Mouse (Mus musculus) cerebellum, postnatal 25 days (tissue): Measurements from ENCODE around the gene Wwp2.

Experiments
- DNase-seq, 2 experiments: peaks; one replicate each; pipeline ENCODE4 v3.0.0; 2021; ENCODE audit warnings: mixed read lengths in 2 of 2

The Wwp2 gene

GRCm38 (mm10) chr8:107514949-107515721 lies 79.0 kb downstream of the Wwp2 start:
- DNase-seq = no peak

- DNase-seq = no peak
Observed at GRCm38 (mm10) chr8:107518726-107519125, 82.6 kb downstream of the Wwp2 start.

GRCm38 (mm10) chr8:107519860-107520259 lies 83.7 kb downstream of the Wwp2 start:
- DNase-seq = no peak

GRCm38 (mm10) chr8:107521788-107522554 lies 85.8 kb downstream of the Wwp2 start:
- no peak for DNase-seq

GRCm38 (mm10) chr8:107522555-107522833 lies 86.3 kb downstream of the Wwp2 start:
- DNase-seq = no peak

- no peak for DNase-seq
Observed at GRCm38 (mm10) chr8:107524535-107524934, 88.4 kb downstream of the Wwp2 start.

GRCm38 (mm10) chr8:107528786-107529185 lies 92.6 kb downstream of the Wwp2 start:
- no peak for DNase-seq

GRCm38 (mm10) chr8:107537472-107537871 lies 101.3 kb downstream of the Wwp2 start:
- no peak for DNase-seq

- DNase-seq = no peak
Observed at GRCm38 (mm10) chr8:107540623-107541022, 104.5 kb downstream of the Wwp2 start.

- no peak for DNase-seq
Observed at GRCm38 (mm10) chr8:107541369-107541768, 105.2 kb downstream of the Wwp2 start.

- no peak for DNase-seq
Observed at GRCm38 (mm10) chr8:107542151-107542550, 106.0 kb downstream of the Wwp2 start.

GRCm38 (mm10) chr8:107543714-107544113 lies 107.5 kb downstream of the Wwp2 start:
- no peak for DNase-seq

GRCm38 (mm10) chr8:107544211-107544610 lies 108.0 kb downstream of the Wwp2 start:
- DNase-seq = no peak

GRCm38 (mm10) chr8:107544651-107545174 lies 108.5 kb downstream of the Wwp2 start:
- DNase-seq = no peak

GRCm38 (mm10) chr8:107545621-107546152 lies 109.5 kb downstream of the Wwp2 start:
- DNase-seq = no peak

- DNase-seq = no peak
Observed at GRCm38 (mm10) chr8:107546154-107546553, 110.0 kb downstream of the Wwp2 start.

GRCm38 (mm10) chr8:107546817-107547216 lies 110.7 kb downstream of the Wwp2 start:
- no peak for DNase-seq

- no peak for DNase-seq
Observed at GRCm38 (mm10) chr8:107552234-107552633, 116.1 kb downstream of the Wwp2 start.

- no peak for DNase-seq
Observed at GRCm38 (mm10) chr8:107555231-107555630, 119.1 kb downstream of the Wwp2 start.

- DNase-seq = peak; percentile 34 to 52
Observed at GRCm38 (mm10) chr8:107556511-107556936, 120.4 kb downstream of the Wwp2 start.

GRCm38 (mm10) chr8:107560820-107561536 lies 124.8 kb downstream of the Wwp2 start:
- DNase-seq = no peak

GRCm38 (mm10) chr8:107562164-107562563 lies 126.0 kb downstream of the Wwp2 start:
- no peak for DNase-seq

- DNase-seq = no peak
Observed at GRCm38 (mm10) chr8:107571046-107571445, 134.9 kb downstream of the Wwp2 start.
